Mouse (Mus musculus): Measurements from ENCODE around the gene Dlx3. TPM values are rescaled to one million over a fixed set of nuclear protein-coding genes. Genes with fewer than 3 reads are reported as not detected.

Dlx3 gene
- polyA plus RNA-seq, 1 experiment from 2014 or later = 1.4 TPM

DNA sequence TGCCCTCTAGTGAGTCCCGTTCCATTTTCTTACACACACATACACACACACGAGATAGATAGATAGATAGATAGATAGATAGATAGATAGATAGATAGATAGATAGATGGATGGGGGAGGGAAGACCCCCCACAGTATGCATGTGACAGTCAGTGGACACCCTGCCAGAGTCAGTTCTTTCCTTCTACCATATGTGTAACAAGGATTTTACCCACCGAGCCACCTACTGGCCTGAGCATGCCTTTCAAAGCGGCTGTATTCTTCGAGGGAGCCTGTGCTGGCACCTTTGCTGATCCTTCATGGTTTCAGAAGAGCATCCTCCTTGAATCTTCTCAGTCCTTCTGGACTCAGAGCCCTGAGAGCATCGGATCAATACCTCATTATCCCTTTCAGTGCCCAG lies 22.0 kb upstream of the Dlx3 start:
- Histone ChIP-seq H3K4me2 (ENCODE audit: low read depth, low read length, severe bottlenecking) (no peak overlapping the region), H3K27ac (ENCODE audit: low read depth, low read length) (no peak overlapping the region), H3K4me1 (replicated peaks; ENCODE audit: control insufficient read depth, insufficient read depth, low read length) (no peaks in the 10 kb centered on the region), H3K9me3 (ENCODE audit: control insufficient read depth, low read length) (no peaks in the 10 kb centered on the region), H3K36me3 (ENCODE audit: control insufficient read depth, insufficient read depth, low read length) (no peaks in the 10 kb centered on the region), H3K4me3 (ENCODE audit: low read depth, low read length) (no peak overlapping the region), H3K9ac (ENCODE audit: low read length) (no peak overlapping the region), H3K27me3 (ENCODE audit: control insufficient read depth, insufficient read depth, low read length) (no peaks in the 10 kb centered on the region)
- DNase-seq (ENCODE audit: low spot score) (no peak), ATAC-seq (replicated peaks; ENCODE audit: low FRiP score) (no peak)
- 51% methylated on average over 6 of the region's 6 CpGs for WGBS

DNA sequence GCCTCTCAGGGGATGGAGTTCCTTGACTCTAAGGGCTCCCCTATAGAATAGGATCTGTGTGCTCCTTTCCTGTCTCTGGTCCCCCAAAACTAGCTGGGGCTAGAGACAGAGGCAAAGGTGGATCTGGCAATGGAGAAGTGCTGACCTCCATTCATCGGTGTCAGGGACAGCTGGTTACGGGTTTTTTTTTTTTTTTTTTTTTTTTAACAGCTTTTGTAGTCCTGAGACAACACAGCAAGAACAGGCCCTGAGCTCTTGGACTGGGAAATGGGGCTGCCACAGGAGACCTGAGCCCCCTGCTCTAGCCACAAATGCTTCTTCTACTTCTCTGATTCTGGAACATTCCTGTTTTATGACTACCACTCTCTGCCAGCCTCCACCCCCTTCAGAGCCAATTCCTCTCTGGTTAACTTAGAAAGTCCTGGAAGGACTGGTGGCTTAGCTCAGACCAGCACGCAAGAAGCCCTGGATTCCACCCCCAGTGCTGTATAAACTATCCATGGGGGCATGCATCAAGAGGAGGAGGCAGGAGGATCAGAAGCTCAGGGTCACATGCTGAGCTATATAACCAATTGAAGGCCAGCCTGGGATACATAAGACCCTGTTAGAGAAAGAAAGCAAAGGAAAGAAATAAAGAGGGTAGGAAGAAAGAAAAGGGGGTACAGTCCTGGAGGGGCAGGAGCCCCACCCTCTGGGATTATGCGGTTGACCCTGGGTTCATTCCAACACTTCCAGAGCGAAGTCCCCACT lies 21.4 kb upstream of the Dlx3 start:
- WGBS = 78% methylated on average over 5 of the region's 5 CpGs
- Histone ChIP-seq H3K27ac (ENCODE audit: low read depth, low read length) (no peak overlapping the region), H3K4me1 (replicated peaks; ENCODE audit: control insufficient read depth, insufficient read depth, low read length) (no peaks in the 10 kb centered on the region), H3K9ac (ENCODE audit: low read length) (no peak overlapping the region), H3K27me3 (ENCODE audit: control insufficient read depth, insufficient read depth, low read length) (no peaks in the 10 kb centered on the region), H3K4me3 (ENCODE audit: low read depth, low read length) (no peak overlapping the region), H3K36me3 (ENCODE audit: control insufficient read depth, insufficient read depth, low read length) (no peaks in the 10 kb centered on the region), H3K9me3 (ENCODE audit: control insufficient read depth, low read length) (no peaks in the 10 kb centered on the region), H3K4me2 (ENCODE audit: low read depth, low read length, severe bottlenecking) (no peak overlapping the region)
- DNase-seq (ENCODE audit: low spot score) (no peak), ATAC-seq (replicated peaks; ENCODE audit: low FRiP score) (no peak)

GRCm38 (mm10) chr11:95100393-95100792 lies 19.5 kb upstream of the Dlx3 start:
- ATAC-seq (replicated peaks; ENCODE audit: low FRiP score) (no peak), DNase-seq (ENCODE audit: low spot score) (no peak)
- Histone ChIP-seq H3K36me3 (ENCODE audit: control insufficient read depth, insufficient read depth, low read length) (no peaks in the 10 kb centered on the region), H3K4me2 (ENCODE audit: low read depth, low read length, severe bottlenecking) (no peak overlapping the region), H3K4me3 (ENCODE audit: low read depth, low read length) (no peak overlapping the region), H3K9me3 (ENCODE audit: control insufficient read depth, low read length) (no peaks in the 10 kb centered on the region), H3K27me3 (ENCODE audit: control insufficient read depth, insufficient read depth, low read length) (no peaks in the 10 kb centered on the region), H3K27ac (ENCODE audit: low read depth, low read length) (no peak overlapping the region), H3K9ac (ENCODE audit: low read length) (no peak overlapping the region), H3K4me1 (replicated peaks; ENCODE audit: control insufficient read depth, insufficient read depth, low read length) (peaks cover 2% of the 10 kb centered on the region; the same call in 1 of the 2 replicates)
- WGBS = 34% methylated on average over 3 of the region's 3 CpGs

DNA sequence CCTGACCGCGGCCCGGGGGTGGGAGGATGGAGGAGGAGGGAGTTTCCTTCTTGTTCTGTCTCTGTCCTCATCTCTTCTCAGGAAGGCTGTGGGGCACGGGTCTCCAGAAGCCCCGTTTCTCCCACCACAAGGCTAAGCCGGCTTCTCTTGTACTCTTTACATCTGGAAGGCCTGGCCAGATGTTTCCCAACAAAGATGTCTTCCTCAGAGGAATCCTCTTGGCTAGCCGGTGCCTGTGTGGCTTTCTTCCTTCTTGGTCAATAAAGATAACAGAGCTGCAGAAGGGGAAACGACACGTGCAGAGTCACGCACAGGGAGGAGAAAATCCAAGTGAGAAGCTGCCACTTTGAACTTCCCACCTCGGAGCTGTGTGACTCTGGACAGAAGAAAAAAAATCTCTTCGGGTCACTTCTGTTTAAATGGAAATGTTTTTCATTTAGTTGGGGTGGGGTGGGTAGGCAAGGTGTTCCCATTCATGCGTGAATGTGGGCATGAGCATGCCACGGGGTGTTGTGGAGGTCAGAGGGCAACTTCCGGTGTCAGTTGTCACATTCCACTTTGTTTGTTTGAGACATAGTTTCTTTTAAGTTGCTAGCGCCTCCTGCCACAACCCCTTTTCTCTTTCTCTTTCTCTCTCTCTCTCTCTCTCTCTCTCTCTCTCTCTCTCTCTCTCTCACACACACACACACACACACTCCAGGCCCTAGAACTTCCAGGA lies 18.7 kb upstream of the Dlx3 start:
- Histone ChIP-seq H3K9ac (ENCODE audit: low read length) (no peak overlapping the region), H3K4me1 (replicated peaks; ENCODE audit: control insufficient read depth, insufficient read depth, low read length) (peaks cover 6% of the 10 kb centered on the region; the same call in 1 of the 2 replicates), H3K4me3 (ENCODE audit: low read depth, low read length) (no peak overlapping the region), H3K27me3 (ENCODE audit: control insufficient read depth, insufficient read depth, low read length) (no peaks in the 10 kb centered on the region), H3K27ac (ENCODE audit: low read depth, low read length) (no peak overlapping the region), H3K9me3 (ENCODE audit: control insufficient read depth, low read length) (no peaks in the 10 kb centered on the region), H3K36me3 (ENCODE audit: control insufficient read depth, insufficient read depth, low read length) (no peaks in the 10 kb centered on the region), H3K4me2 (ENCODE audit: low read depth, low read length, severe bottlenecking) (no peak overlapping the region)
- DNase-seq (ENCODE audit: low spot score) = no peak
- 43% methylated on average over 16 of the region's 16 CpGs for WGBS
- no peak for ATAC-seq (replicated peaks; ENCODE audit: low FRiP score)

- DNase-seq (ENCODE audit: low spot score) (no peak), ATAC-seq (replicated peaks; ENCODE audit: low FRiP score) (no peak)
- Histone ChIP-seq H3K27me3 (ENCODE audit: control insufficient read depth, insufficient read depth, low read length) (no peaks in the 10 kb centered on the region), H3K4me2 (ENCODE audit: low read depth, low read length, severe bottlenecking) (no peak overlapping the region), H3K9ac (ENCODE audit: low read length) (no peak overlapping the region), H3K4me3 (ENCODE audit: low read depth, low read length) (no peak overlapping the region), H3K36me3 (ENCODE audit: control insufficient read depth, insufficient read depth, low read length) (no peaks in the 10 kb centered on the region), H3K9me3 (ENCODE audit: control insufficient read depth, low read length) (no peaks in the 10 kb centered on the region), H3K4me1 (replicated peaks; ENCODE audit: control insufficient read depth, insufficient read depth, low read length) (peaks cover 6% of the 10 kb centered on the region; the same call in 1 of the 2 replicates), H3K27ac (ENCODE audit: low read depth, low read length) (no peak overlapping the region)
- 95% methylated on average over 19 of the region's 19 CpGs for WGBS
These were observed 17.6 kb upstream of the Dlx3 start for GRCm38 (mm10) chr11:95102161-95102904.

DNA sequence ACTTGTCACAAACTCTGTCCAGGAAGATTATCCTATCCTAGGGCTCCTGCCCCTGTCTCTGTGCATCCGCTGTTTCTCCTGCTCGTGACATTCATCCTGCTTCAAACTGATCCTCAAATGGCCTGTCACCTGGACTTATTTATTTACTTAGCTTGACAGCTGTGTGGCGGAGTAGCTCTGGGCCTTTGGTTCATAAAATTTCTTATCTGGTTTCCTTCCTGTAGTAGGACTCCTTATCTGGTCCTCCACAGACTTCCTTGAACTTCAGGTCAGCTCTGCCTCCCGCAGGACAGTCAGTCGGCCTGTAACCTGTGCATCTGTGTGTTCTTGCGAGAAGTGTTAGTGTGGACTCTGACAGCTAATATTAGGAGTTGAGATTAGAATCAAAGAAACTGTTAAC lies 15.7 kb upstream of the Dlx3 start:
- no peak for DNase-seq (ENCODE audit: low spot score)
- 79% methylated on average over 6 of the region's 6 CpGs for WGBS
- no peaks in the 10 kb centered on the region for H3K9me3 ChIP-seq (ENCODE audit: control insufficient read depth, low read length)
- H3K36me3 ChIP-seq (ENCODE audit: control insufficient read depth, insufficient read depth, low read length) = no peaks in the 10 kb centered on the region
- H3K4me1 ChIP-seq (replicated peaks; ENCODE audit: control insufficient read depth, insufficient read depth, low read length) = peaks cover 6% of the 10 kb centered on the region; the same call in 1 of the 2 replicates
- no peaks in the 10 kb centered on the region for H3K27me3 ChIP-seq (ENCODE audit: control insufficient read depth, insufficient read depth, low read length)
- H3K27ac ChIP-seq (ENCODE audit: low read depth, low read length) = no peak overlapping the region
- H3K4me3 ChIP-seq (ENCODE audit: low read depth, low read length) = no peak overlapping the region
- no peak overlapping the region for H3K4me2 ChIP-seq (ENCODE audit: low read depth, low read length, severe bottlenecking)
- no peak overlapping the region for H3K9ac ChIP-seq (ENCODE audit: low read length)
- no peak for ATAC-seq (replicated peaks; ENCODE audit: low FRiP score)

DNA sequence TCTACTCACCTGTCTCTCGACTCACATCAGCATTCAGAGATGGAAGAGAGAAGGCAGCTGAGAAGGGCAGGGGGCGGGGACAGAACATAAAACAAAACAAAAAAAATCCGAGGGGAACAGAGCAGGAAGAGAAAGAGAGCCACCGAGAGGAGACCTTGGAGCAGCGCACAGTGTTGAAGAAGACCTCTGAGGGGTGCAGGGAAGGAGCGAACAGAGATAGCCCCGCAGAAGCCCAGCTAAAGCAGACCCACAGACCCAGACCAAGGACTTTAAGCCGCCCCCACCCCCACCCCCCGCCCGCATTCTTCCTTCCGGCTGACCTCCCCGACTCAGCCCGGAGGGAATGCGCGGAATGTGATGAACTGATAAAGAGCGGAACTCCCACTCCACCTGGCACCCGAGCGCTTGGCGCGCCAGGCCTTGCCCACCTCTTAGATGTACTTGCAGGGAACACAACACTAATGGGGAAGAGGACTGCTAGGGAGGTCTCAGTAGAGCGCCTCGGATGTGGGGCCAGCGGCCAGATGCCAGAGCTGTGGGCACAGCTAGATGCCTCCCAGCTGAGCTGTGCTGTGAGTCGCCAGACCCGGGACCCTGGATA lies 14.5 kb upstream of the Dlx3 start:
- peak overlapping the region; percentile 27; the same call in 1 of the 2 replicates for H3K9ac ChIP-seq (ENCODE audit: low read length)
- no peak overlapping the region for H3K27ac ChIP-seq (ENCODE audit: low read depth, low read length)
- H3K4me3 ChIP-seq (ENCODE audit: low read depth, low read length) = no peak overlapping the region; the same call in 1 of the 2 replicates
- H3K27me3 ChIP-seq (ENCODE audit: control insufficient read depth, insufficient read depth, low read length) = no peaks in the 10 kb centered on the region
- WGBS = 5% methylated on average over 25 of the region's 25 CpGs
- H3K36me3 ChIP-seq (ENCODE audit: control insufficient read depth, insufficient read depth, low read length) = no peaks in the 10 kb centered on the region
- DNase-seq (ENCODE audit: low spot score) = no peak
- H3K9me3 ChIP-seq (ENCODE audit: control insufficient read depth, low read length) = no peaks in the 10 kb centered on the region
- peak overlapping the region; percentile 40; the same call in 1 of the 2 replicates for H3K4me2 ChIP-seq (ENCODE audit: low read depth, low read length, severe bottlenecking)
- H3K4me1 ChIP-seq (replicated peaks; ENCODE audit: control insufficient read depth, insufficient read depth, low read length) = peaks cover 6% of the 10 kb centered on the region; the same call in 1 of the 2 replicates
- no peak for ATAC-seq (replicated peaks; ENCODE audit: low FRiP score)
